In genomic region chr13:97672038-97672675, GRCm38 (mm10) we compare ENCODE assay signal across 15 mouse cellular contexts.
DNase-seq lines count a peak whose midpoint lies in the region; ATAC-seq lines count a peak whose summit lies in the region.
"Had no signal": no experiment of that assay in that cellular context is flagged by ENCODE, and none has a peak within 500 bp of the region (broad histone marks: within the 10 kb centered on the region; RNA-seq: fewer than 3 reads in every experiment).

No protein-coding gene starts in this region.

- peaks cover 31% of the 10 kb centered on the region for H3K4me1 ChIP-seq in forebrain, embryonic 14.5 days (ENCODE audit: control insufficient read depth, insufficient read depth, low read length)
- H3K4me1 ChIP-seq in forebrain, embryonic 10.5 days = peaks cover 52% of the 10 kb centered on the region
- peaks cover 25% of the 10 kb centered on the region for H3K4me1 ChIP-seq in midbrain, embryonic 13.5 days (replicated peaks)
- peaks cover 7% of the 10 kb centered on the region for H3K4me1 ChIP-seq in midbrain, embryonic 11.5 days (ENCODE audit: control insufficient read depth, insufficient read depth, low read length)
- H3K4me1 ChIP-seq in midbrain, embryonic 14.5 days (ENCODE audit: control insufficient read depth, insufficient read depth, low read length) = peaks cover 25% of the 10 kb centered on the region

- no peak for ATAC-seq in forebrain, embryonic 14.5 days
- peak; percentile 52; the same call in 1 of the 2 replicates for ATAC-seq in midbrain, embryonic 13.5 days
- ATAC-seq in midbrain, embryonic 11.5 days (ENCODE audit: low FRiP score) = no peak
- ATAC-seq in midbrain, embryonic 14.5 days (ENCODE audit: low FRiP score, low TSS enrichment) = no peak

- no peak overlapping the region for H3K4me2 ChIP-seq in forebrain, embryonic 14.5 days (ENCODE audit: low read length)
- no peak overlapping the region for H3K4me2 ChIP-seq in midbrain, embryonic 13.5 days (replicated peaks)
- no peak overlapping the region for H3K4me2 ChIP-seq in midbrain, embryonic 11.5 days
- H3K4me2 ChIP-seq in midbrain, embryonic 14.5 days (ENCODE audit: low read length) = no peak overlapping the region
- H3K4me2 ChIP-seq: kidney, embryonic 15.5 days; limb, embryonic 12.5 days had no signal

- 77% methylated on average over 7 of the region's 7 CpGs for WGBS in forebrain, embryonic 14.5 days
- WGBS in forebrain, embryonic 10.5 days = 84% methylated on average over 7 of the region's 7 CpGs
- 38% methylated on average over 7 of the region's 7 CpGs for WGBS in midbrain, embryonic 13.5 days
- WGBS in midbrain, embryonic 11.5 days = 51% methylated on average over 7 of the region's 7 CpGs
- WGBS in midbrain, embryonic 14.5 days = 33% methylated on average over 7 of the region's 7 CpGs

- H3K4me3 ChIP-seq in forebrain, embryonic 14.5 days (ENCODE audit: low read depth, low read length) = no peak overlapping the region
- no peak overlapping the region for H3K4me3 ChIP-seq in forebrain, embryonic 10.5 days
- H3K4me3 ChIP-seq in midbrain, embryonic 13.5 days (replicated peaks) = no peak overlapping the region
- H3K4me3 ChIP-seq in midbrain, embryonic 11.5 days (ENCODE audit: low read depth, low read length) = no peak overlapping the region
- no peak overlapping the region for H3K4me3 ChIP-seq in midbrain, embryonic 14.5 days (replicated peaks; ENCODE audit: low read depth, low read length)
- H3K4me3 ChIP-seq: erythroblast, embryonic 14.5 days; kidney, embryonic 15.5 days; limb, embryonic 12.5 days had no signal

- H3K27ac ChIP-seq in forebrain, embryonic 14.5 days (ENCODE audit: low read depth, low read length) = no peak overlapping the region; the same call in 1 of the 2 replicates
- H3K27ac ChIP-seq in forebrain, embryonic 10.5 days = no peak overlapping the region
- 0 out of 2 replicates have a peak overlapping the region, but pooled peaks have one; percentile 7 for H3K27ac ChIP-seq in midbrain, embryonic 13.5 days
- no peak overlapping the region for H3K27ac ChIP-seq in midbrain, embryonic 11.5 days (ENCODE audit: low read depth, low read length)
- peak overlapping the region; percentile 26 for H3K27ac ChIP-seq in midbrain, embryonic 14.5 days (replicated peaks; ENCODE audit: low read depth, low read length)
- H3K27ac ChIP-seq: kidney, embryonic 15.5 days; limb, embryonic 12.5 days; liver, embryonic 14.5 days had no signal

- H3K9ac ChIP-seq in forebrain, embryonic 14.5 days (ENCODE audit: low read length) = no peak overlapping the region
- H3K9ac ChIP-seq in midbrain, embryonic 13.5 days (replicated peaks) = no peak overlapping the region
- no peak overlapping the region for H3K9ac ChIP-seq in midbrain, embryonic 11.5 days (ENCODE audit: low read length)
- H3K9ac ChIP-seq in midbrain, embryonic 14.5 days (replicated peaks; ENCODE audit: low read length) = no peak overlapping the region
- H3K9ac ChIP-seq: kidney, embryonic 15.5 days; limb, embryonic 12.5 days; liver, embryonic 14.5 days had no signal

- H3K36me3 ChIP-seq in forebrain, embryonic 14.5 days (ENCODE audit: control insufficient read depth, insufficient read depth, low read length) = no peaks in the 10 kb centered on the region
- no peaks in the 10 kb centered on the region for H3K36me3 ChIP-seq in forebrain, embryonic 10.5 days (replicated peaks)
- H3K36me3 ChIP-seq in midbrain, embryonic 13.5 days = no peaks in the 10 kb centered on the region
- H3K36me3 ChIP-seq in midbrain, embryonic 11.5 days (ENCODE audit: control insufficient read depth, insufficient read depth, low read length) = no peaks in the 10 kb centered on the region
- no peaks in the 10 kb centered on the region for H3K36me3 ChIP-seq in midbrain, embryonic 14.5 days (ENCODE audit: control insufficient read depth, insufficient read depth, low read length)
- H3K36me3 ChIP-seq: kidney, embryonic 15.5 days; limb, embryonic 12.5 days had no signal

- H3K9me3 ChIP-seq in forebrain, embryonic 14.5 days (replicated peaks; ENCODE audit: control insufficient read depth, low read length) = no peaks in the 10 kb centered on the region
- no peaks in the 10 kb centered on the region for H3K9me3 ChIP-seq in forebrain, embryonic 10.5 days
- H3K9me3 ChIP-seq in midbrain, embryonic 13.5 days = no peaks in the 10 kb centered on the region
- H3K9me3 ChIP-seq in midbrain, embryonic 11.5 days (ENCODE audit: control insufficient read depth, low read length) = no peaks in the 10 kb centered on the region
- no peaks in the 10 kb centered on the region for H3K9me3 ChIP-seq in midbrain, embryonic 14.5 days (ENCODE audit: control insufficient read depth, low read length)
- H3K9me3 ChIP-seq: kidney, embryonic 15.5 days; limb, embryonic 12.5 days had no signal

- no peaks in the 10 kb centered on the region for H3K27me3 ChIP-seq in forebrain, embryonic 14.5 days (replicated peaks; ENCODE audit: control insufficient read depth, insufficient read depth, low read length)
- H3K27me3 ChIP-seq in forebrain, embryonic 10.5 days (ENCODE audit: poor library complexity, severe bottlenecking) = no peaks in the 10 kb centered on the region
- no peaks in the 10 kb centered on the region for H3K27me3 ChIP-seq in midbrain, embryonic 13.5 days
- no peaks in the 10 kb centered on the region for H3K27me3 ChIP-seq in midbrain, embryonic 11.5 days (ENCODE audit: control insufficient read depth, insufficient read depth, low read length)
- no peaks in the 10 kb centered on the region for H3K27me3 ChIP-seq in midbrain, embryonic 14.5 days (ENCODE audit: control insufficient read depth, insufficient read depth, low read length)

- DNase-seq in forebrain, embryonic 14.5 days (ENCODE audit: low spot score) = peak; percentile 31
- no peak for DNase-seq in forebrain, embryonic 10.5 days (ENCODE audit: extremely low spot score, low spot score)
- DNase-seq in midbrain, embryonic 11.5 days (ENCODE audit: low spot score, missing footprints) = no peak
- DNase-seq in midbrain, embryonic 14.5 days = peak; percentile 59
- DNase-seq in thymus, postnatal 25 days = peak; percentile 35
- DNase-seq in natural killer cell, adult 2 months (ENCODE audit: low spot score in 2 of 2) = no peak
- DNase-seq in lung, postnatal 10 days = no peak
- DNase-seq: adrenal gland, postnatal 14 days; cerebellum, adult 9-11 months; right cerebral cortex, postnatal 14 days had no signal

Comparison
In these comparisons a context has a peak if more than half of its experiments do, and no peak if none do; other contexts are left out.
1. DNase-seq: peak in forebrain, embryonic 14.5 days (single experiment), midbrain, embryonic 14.5 days (single experiment) and thymus, postnatal 25 days (single experiment); none in forebrain, embryonic 10.5 days (single experiment), midbrain, embryonic 11.5 days (single experiment), natural killer cell, adult 2 months (0 of 2) and lung, postnatal 10 days (single experiment).
2. H3K27ac ChIP-seq: peak in midbrain, embryonic 13.5 days (single experiment) and midbrain, embryonic 14.5 days (single experiment); none in forebrain, embryonic 14.5 days (single experiment), forebrain, embryonic 10.5 days (single experiment) and midbrain, embryonic 11.5 days (single experiment).